Mouse (Mus musculus) ovary, postnatal 10 days (tissue): Measurements from ENCODE around the gene Calhm5.

Experiments
- DNase-seq: peaks from one replicate; pipeline ENCODE4 v3.0.0; 2022; ENCODE audit warnings: low spot score

The Calhm5 gene

GRCm38 (mm10) chr10:34070999-34071492 is 25.3 kb downstream of the Calhm5 start:
- no peak for DNase-seq

- DNase-seq = no peak
These were observed 26.7 kb downstream of the Calhm5 start for GRCm38 (mm10) chr10:34069606-34070005.

GRCm38 (mm10) chr10:34066591-34066990 is 29.7 kb downstream of the Calhm5 start:
- no peak for DNase-seq

GRCm38 (mm10) chr10:34053987-34054386 is 42.3 kb downstream of the Calhm5 start:
- no peak for DNase-seq

- no peak for DNase-seq
These were observed 52.1 kb downstream of the Calhm5 start, which contains the start of gene Calhm4 for GRCm38 (mm10) chr10:34044210-34044609. TSS of gene Calhm4 (minus strand) at chr10:34044310.
